Mouse (Mus musculus): Measurements from ENCODE around the gene Sfmbt1. TPM values are rescaled to one million over a fixed set of nuclear protein-coding genes. Genes with fewer than 3 reads are reported as not detected.

Gene Sfmbt1
- polyA plus RNA-seq (2014; fragmentation: Illumina TruSeq; extraction: RNeasy Lipid Tissue Mini Kit (QIAGEN cat#74804); ENCODE audit: insufficient read depth, low read depth, low replicate concordance): 2.6 TPM

GRCm38 (mm10) chr14:30714799-30715617, at the start of gene Sfmbt1:
Gene Sfmbt1, plus strand, starts transcription at chr14:30714849.

GRCm38 (mm10) chr14:30825476-30826131, 111.0 kb downstream of the Sfmbt1 start, which contains the start of gene Tmem110:
Gene Tmem110, plus strand, starts transcription at chr14:30825590.

Other genes starting within 250 kb of the Sfmbt1 start
- gene Dcp1a, start 235.3 kb upstream of the Sfmbt1 start, polyA plus RNA-seq (2014; fragmentation: Illumina TruSeq; extraction: RNeasy Lipid Tissue Mini Kit (QIAGEN cat#74804); ENCODE audit: insufficient read depth, low read depth, low replicate concordance): 6.4 TPM
- 7.0 TPM for gene Cacna1d, start 223.4 kb upstream of the Sfmbt1 start, polyA plus RNA-seq (2014; fragmentation: Illumina TruSeq; extraction: RNeasy Lipid Tissue Mini Kit (QIAGEN cat#74804); ENCODE audit: insufficient read depth, low read depth, low replicate concordance)
- gene Tkt, start 166.5 kb upstream of the Sfmbt1 start, polyA plus RNA-seq (2014; fragmentation: Illumina TruSeq; extraction: RNeasy Lipid Tissue Mini Kit (QIAGEN cat#74804); ENCODE audit: insufficient read depth, low read depth, low replicate concordance): 158 TPM
- gene Prkcd, start 88.6 kb upstream of the Sfmbt1 start, polyA plus RNA-seq (2014; fragmentation: Illumina TruSeq; extraction: RNeasy Lipid Tissue Mini Kit (QIAGEN cat#74804); ENCODE audit: insufficient read depth, low read depth, low replicate concordance): 50.1 TPM
- gene Rft1, start 60.5 kb upstream of the Sfmbt1 start, polyA plus RNA-seq (2014; fragmentation: Illumina TruSeq; extraction: RNeasy Lipid Tissue Mini Kit (QIAGEN cat#74804); ENCODE audit: insufficient read depth, low read depth, low replicate concordance): 8.4 TPM
- gene Tmem110, start 110.7 kb downstream of the Sfmbt1 start, polyA plus RNA-seq (2014; fragmentation: Illumina TruSeq; extraction: RNeasy Lipid Tissue Mini Kit (QIAGEN cat#74804); ENCODE audit: insufficient read depth, low read depth, low replicate concordance): 25.9 TPM
- gene Mustn1, start 164.4 kb downstream of the Sfmbt1 start, polyA plus RNA-seq (2014; fragmentation: Illumina TruSeq; extraction: RNeasy Lipid Tissue Mini Kit (QIAGEN cat#74804); ENCODE audit: insufficient read depth, low read depth, low replicate concordance): 49.9 TPM
- gene Itih4, start 171.6 kb downstream of the Sfmbt1 start, polyA plus RNA-seq (2014; fragmentation: Illumina TruSeq; extraction: RNeasy Lipid Tissue Mini Kit (QIAGEN cat#74804); ENCODE audit: insufficient read depth, low read depth, low replicate concordance): 72.1 TPM
- 0.75 TPM for gene Itih3, start 208.9 kb downstream of the Sfmbt1 start, polyA plus RNA-seq (2014; fragmentation: Illumina TruSeq; extraction: RNeasy Lipid Tissue Mini Kit (QIAGEN cat#74804); ENCODE audit: insufficient read depth, low read depth, low replicate concordance)
- gene Itih1, start 228.4 kb downstream of the Sfmbt1 start, polyA plus RNA-seq (2014; fragmentation: Illumina TruSeq; extraction: RNeasy Lipid Tissue Mini Kit (QIAGEN cat#74804); ENCODE audit: insufficient read depth, low read depth, low replicate concordance): 1.0 TPM
- 3.6 TPM for gene Nek4, start 236.5 kb downstream of the Sfmbt1 start, polyA plus RNA-seq (2014; fragmentation: Illumina TruSeq; extraction: RNeasy Lipid Tissue Mini Kit (QIAGEN cat#74804); ENCODE audit: insufficient read depth, low read depth, low replicate concordance)

Data from lung, adult 10 weeks (tissue).